Mouse (Mus musculus) heart, embryonic 10.5 days (tissue): ENCODE data around the gene Crybg3. TPM values are rescaled to one million over a fixed set of nuclear protein-coding genes. Genes with fewer than 3 reads are reported as not detected.

Experiments
- DNase-seq: peaks from one replicate; pipeline ENCODE4 v3.0.0-alpha.2; 2017; ENCODE audit warnings: low spot score
- H3K27ac ChIP-seq: fragments of 300-500 bp; sonication (generic); 2 replicates; pipeline ENCODE4 v1.5.1; 2016; ENCODE audit warnings: mild to moderate bottlenecking
- H3K27me3 ChIP-seq: fragments of 300-500 bp; sonication (generic); 2 replicates; pipeline ENCODE4 v1.6.1; 2016; ENCODE audit warnings: mild to moderate bottlenecking; ENCODE audit not compliant: poor library complexity, insufficient read depth, severe bottlenecking
- H3K36me3 ChIP-seq: fragments of 300-500 bp; sonication (generic); 2 replicates; pipeline ENCODE4 v1.6.1; 2016; ENCODE audit warnings: mild to moderate bottlenecking, moderate library complexity
- H3K4me1 ChIP-seq: fragments of 300-500 bp; sonication (generic); 2 replicates; pipeline ENCODE4 v1.6.1; 2016; ENCODE audit warnings: mild to moderate bottlenecking
- H3K4me3 ChIP-seq: fragments of 300-500 bp; sonication (generic); 2 replicates; pipeline ENCODE4 v1.5.1; 2016; ENCODE audit warnings: mild to moderate bottlenecking, moderate library complexity
- H3K9me3 ChIP-seq: fragments of 300-500 bp; sonication (generic); 2 replicates; pipeline ENCODE4 v1.6.1; 2016; ENCODE audit warnings: mild to moderate bottlenecking, moderate library complexity
- WGBS: fragments of 180-500 bp; shearing (Covaris S2); methylation state at CpG from one replicate; pipeline ENCODE4 v1.1.7; 2016; 5-methylcytosine and 5-hydroxymethylcytosine counted together
- polyA plus RNA-seq: library from polyadenylated mRNA; unstranded; fragments of >200 nt; fragmentation: Nextera tagmentation; extraction: Ambion mirVana; gene quantifications from 2 replicates; pipeline ENCODE4 v1.2.1, GENCODE M21; 2016

Crybg3 gene
- polyA plus RNA-seq, 1 experiment from 2014 or later: 11.4 TPM

DNA sequence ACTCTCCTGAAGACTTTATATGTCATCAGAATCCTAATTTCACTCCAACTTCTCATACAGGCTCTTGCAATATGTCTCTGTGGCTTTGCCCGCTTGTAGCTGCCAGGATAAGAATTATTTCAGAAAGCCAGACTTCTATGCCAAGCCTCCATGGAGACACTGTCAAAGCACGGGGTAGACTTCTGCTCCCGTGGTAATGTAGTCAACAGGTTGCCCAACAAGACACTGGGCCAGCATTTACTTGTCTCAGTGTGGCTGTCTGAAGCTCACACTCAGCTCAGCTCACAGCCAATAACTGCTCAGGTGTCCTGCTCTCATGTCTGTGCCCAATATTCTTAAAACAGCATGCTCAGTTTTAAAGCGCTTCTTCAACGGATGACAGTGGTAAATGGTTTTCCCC lies 85.6 kb downstream of the Crybg3 start:
- peaks cover 29% of the 10 kb centered on the region for H3K36me3 ChIP-seq
- H3K27me3 ChIP-seq: no peaks in the 10 kb centered on the region
- 88% methylated on average over 5 of the region's 5 CpGs for WGBS
- no peak for DNase-seq
- H3K4me3 ChIP-seq: no peak overlapping the region
- 0 out of 2 replicates have a peak overlapping the region, but pooled peaks have one; percentile 86 for H3K27ac ChIP-seq
- H3K4me1 ChIP-seq: peaks cover 33% of the 10 kb centered on the region
- H3K9me3 ChIP-seq: no peaks in the 10 kb centered on the region

DNA sequence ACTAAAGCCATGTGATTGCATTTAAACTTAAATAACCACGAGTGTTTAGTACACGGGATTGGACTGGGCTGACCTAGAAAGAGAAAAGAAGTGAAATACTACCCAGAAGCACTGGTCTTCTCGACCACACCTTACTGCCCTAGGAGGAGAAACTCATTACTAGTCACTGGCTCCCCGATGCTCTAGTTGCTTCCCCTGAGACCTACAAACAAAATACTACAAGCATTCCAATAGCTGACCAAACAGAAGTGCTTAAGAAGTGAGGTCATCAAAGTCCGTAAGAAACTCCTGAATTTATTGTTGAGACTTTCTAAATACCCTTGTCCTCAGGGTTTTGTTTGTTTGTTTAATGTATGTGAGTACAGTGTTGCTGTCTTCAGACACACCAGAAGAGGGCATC lies 90.9 kb downstream of the Crybg3 start:
- DNase-seq: no peak
- 87% methylated on average over 5 of the region's 5 CpGs for WGBS
- Histone ChIP-seq H3K4me1 (peaks cover 7% of the 10 kb centered on the region; the same call in 1 of the 2 replicates), H3K9me3 (no peaks in the 10 kb centered on the region), H3K27ac (no peak overlapping the region), H3K36me3 (peaks cover 56% of the 10 kb centered on the region), H3K27me3 (no peaks in the 10 kb centered on the region), H3K4me3 (no peak overlapping the region)

DNA sequence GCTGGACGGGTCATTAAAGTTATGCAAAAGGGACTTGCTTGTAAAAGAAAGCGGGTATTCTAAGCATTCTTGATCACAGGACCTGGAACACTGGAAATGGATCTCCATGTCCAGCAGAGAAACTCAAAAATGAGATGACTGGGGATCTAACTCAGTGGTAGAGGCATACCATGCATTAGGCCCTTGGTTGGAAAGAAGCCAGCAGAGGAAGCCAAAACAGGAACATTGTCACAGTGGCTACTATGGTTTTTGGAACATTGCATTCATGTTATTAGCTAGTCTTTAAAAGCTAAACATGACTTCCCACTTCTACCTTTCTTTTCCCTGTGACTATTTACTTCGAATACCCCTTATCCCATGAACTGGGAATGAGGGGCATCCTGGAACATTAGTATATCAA lies 101.6 kb downstream of the Crybg3 start:
- WGBS: 89% methylated on average over 3 of the region's 3 CpGs
- Histone ChIP-seq H3K36me3 (peaks cover 74% of the 10 kb centered on the region), H3K9me3 (no peaks in the 10 kb centered on the region), H3K4me1 (no peaks in the 10 kb centered on the region), H3K4me3 (no peak overlapping the region), H3K27ac (no peak overlapping the region), H3K27me3 (no peaks in the 10 kb centered on the region)
- DNase-seq: no peak

DNA sequence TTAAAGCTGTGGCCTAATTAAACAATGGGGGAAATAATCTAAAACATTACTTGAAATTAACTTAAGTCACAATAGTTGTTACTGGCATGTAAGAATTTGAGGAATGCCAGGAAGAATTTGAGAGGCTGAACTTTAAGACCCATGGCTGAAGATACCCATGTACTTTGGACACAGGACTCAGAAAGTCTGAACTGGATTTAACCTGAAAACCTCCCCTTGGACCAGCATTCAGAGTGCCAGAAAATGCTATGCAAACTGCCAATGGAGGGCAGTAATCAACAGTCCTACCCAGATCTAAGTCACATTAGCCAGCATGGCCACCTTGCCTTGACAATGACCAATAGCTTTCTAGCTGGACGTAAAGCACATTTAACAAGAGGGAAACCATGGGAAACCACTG lies 102.8 kb downstream of the Crybg3 start:
- Histone ChIP-seq H3K4me1 (no peaks in the 10 kb centered on the region), H3K4me3 (no peak overlapping the region), H3K27me3 (no peaks in the 10 kb centered on the region), H3K9me3 (no peaks in the 10 kb centered on the region), H3K27ac (no peak overlapping the region), H3K36me3 (peaks cover 74% of the 10 kb centered on the region)
- WGBS: 88% methylated on average over 1 of the region's 1 CpGs
- DNase-seq: no peak

DNA sequence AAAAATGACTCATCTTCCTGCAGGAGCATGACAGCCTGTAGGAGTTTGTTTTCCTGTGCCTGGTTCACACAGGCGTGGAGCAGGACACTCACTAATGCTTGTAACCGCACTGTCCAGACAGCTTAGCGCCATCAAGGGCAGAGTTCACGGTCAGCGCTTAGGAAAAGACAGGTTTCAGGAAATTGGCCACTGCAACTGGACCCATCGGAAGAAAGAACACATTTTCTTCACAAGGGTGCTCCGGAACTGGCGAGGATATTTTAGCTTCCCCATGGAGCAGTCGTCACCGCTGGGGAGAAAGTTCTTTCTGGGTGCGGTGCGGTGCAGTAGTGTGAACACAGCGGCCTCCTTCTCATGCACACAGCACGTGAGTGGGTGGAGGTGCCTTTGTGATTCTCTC lies 107.6 kb downstream of the Crybg3 start:
- H3K4me3 ChIP-seq: no peak overlapping the region
- no peaks in the 10 kb centered on the region for H3K4me1 ChIP-seq
- no peak for DNase-seq
- no peaks in the 10 kb centered on the region for H3K9me3 ChIP-seq
- no peak overlapping the region for H3K27ac ChIP-seq
- no peaks in the 10 kb centered on the region for H3K27me3 ChIP-seq
- 90% methylated on average over 14 of the region's 14 CpGs for WGBS
- peaks cover 76% of the 10 kb centered on the region for H3K36me3 ChIP-seq

DNA sequence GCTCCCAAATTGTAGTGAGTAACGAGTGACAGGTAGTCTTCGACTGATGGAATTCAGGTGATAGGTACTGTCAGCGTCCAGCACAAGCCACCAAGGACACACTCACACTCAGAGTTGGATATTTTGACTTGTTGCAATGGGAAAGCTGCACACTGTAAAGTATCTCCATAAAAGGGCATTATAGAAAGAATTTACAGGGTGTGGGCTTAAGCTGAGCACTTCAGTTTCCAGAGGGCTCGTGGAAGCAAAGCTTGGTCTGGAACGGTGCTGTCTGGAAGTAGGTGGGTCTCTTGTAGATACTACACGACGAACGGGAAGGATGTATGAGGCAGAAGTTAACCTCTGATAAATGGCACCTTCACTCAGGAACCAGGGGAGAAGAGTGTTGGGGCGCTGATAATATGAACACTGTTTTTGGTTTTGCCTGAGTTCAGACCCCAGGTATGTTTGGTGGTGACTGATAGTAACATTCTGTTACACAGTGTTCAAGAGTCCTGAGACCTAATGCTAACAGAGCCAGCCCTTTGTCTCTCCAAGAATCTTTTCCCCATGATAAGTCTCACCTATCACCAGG lies 112.7 kb downstream of the Crybg3 start:
- Histone ChIP-seq H3K4me3 (no peak overlapping the region), H3K27me3 (no peaks in the 10 kb centered on the region), H3K9me3 (no peaks in the 10 kb centered on the region), H3K36me3 (peaks cover 87% of the 10 kb centered on the region), H3K27ac (no peak overlapping the region), H3K4me1 (no peaks in the 10 kb centered on the region)
- 76% methylated on average over 9 of the region's 9 CpGs for WGBS
- DNase-seq: no peak

DNA sequence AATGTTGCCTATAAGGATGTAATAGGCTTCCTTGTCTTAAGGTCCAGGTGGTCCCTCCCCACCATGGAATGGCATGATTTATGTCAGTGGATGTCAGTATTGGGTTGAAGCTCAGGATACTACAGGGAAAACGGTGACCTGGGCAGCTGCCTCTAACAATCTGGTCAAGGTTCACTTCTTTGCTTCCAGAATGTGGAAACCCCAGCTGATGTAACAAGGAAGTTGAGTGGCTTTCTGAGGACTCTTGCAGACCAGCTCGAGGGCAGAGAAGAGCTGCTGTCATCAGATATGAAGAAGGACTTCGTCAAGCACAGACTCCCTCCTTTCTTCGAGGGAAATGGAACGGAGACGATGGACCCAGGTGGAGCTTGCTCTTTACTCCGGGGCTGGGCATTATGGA lies 113.5 kb downstream of the Crybg3 start:
- Histone ChIP-seq H3K9me3 (no peaks in the 10 kb centered on the region), H3K4me3 (no peak overlapping the region), H3K27ac (no peak overlapping the region), H3K4me1 (no peaks in the 10 kb centered on the region), H3K27me3 (no peaks in the 10 kb centered on the region), H3K36me3 (peaks cover 86% of the 10 kb centered on the region)
- 74% methylated on average over 7 of the region's 7 CpGs for WGBS
- no peak for DNase-seq

DNA sequence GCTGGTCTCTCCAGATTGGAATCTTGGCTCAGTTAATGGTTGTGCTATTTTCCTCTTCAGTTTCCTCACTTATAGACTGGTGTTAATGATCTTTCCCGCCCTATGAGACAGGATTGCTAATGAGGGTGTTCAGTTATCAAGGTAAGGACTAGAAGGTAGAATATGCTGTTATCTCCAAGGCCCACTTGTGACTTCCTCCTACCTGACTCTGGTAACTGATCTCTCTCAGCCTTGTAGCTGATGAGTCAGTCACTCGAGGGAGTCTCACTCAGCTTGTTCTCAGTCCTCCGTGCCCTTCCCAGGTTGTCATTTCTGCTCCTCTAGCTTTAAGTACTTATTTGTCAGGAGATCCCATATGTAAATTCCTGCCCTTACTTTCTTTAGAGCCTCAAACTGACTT lies 122.8 kb downstream of the Crybg3 start:
- DNase-seq: no peak
- Histone ChIP-seq H3K9me3 (no peaks in the 10 kb centered on the region), H3K27me3 (no peaks in the 10 kb centered on the region), H3K27ac (no peak overlapping the region), H3K4me3 (no peak overlapping the region), H3K4me1 (peaks cover under 1% of the 10 kb centered on the region; the same call in 1 of the 2 replicates), H3K36me3 (peaks cover 73% of the 10 kb centered on the region)
- 75% methylated on average over 3 of the region's 3 CpGs for WGBS

DNA sequence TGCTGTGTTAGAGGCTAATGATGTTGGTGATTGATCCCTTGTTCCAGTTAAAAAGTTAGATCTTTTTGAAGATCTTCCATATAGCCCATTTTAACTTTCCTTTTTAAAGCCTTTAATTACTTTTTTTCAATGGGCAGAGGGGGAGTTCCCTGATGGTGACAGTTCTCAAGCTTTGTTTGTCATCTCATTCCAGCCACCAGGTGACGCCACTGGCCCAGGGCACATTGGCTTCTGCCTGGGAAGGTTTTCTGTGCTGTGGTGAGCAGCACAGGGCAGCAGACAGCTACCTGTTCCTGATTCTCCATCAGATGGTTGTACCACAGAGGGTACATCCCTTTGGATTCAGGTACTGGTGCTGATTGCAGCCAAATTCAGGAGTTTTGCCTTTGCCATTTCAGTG lies 126.0 kb downstream of the Crybg3 start:
- WGBS: 30% methylated on average over 1 of the region's 1 CpGs
- Histone ChIP-seq H3K9me3 (no peaks in the 10 kb centered on the region), H3K27me3 (no peaks in the 10 kb centered on the region), H3K4me1 (peaks cover 6% of the 10 kb centered on the region), H3K36me3 (peaks cover 46% of the 10 kb centered on the region), H3K4me3 (no peak overlapping the region), H3K27ac (no peak overlapping the region)
- DNase-seq: peak; percentile 78

DNA sequence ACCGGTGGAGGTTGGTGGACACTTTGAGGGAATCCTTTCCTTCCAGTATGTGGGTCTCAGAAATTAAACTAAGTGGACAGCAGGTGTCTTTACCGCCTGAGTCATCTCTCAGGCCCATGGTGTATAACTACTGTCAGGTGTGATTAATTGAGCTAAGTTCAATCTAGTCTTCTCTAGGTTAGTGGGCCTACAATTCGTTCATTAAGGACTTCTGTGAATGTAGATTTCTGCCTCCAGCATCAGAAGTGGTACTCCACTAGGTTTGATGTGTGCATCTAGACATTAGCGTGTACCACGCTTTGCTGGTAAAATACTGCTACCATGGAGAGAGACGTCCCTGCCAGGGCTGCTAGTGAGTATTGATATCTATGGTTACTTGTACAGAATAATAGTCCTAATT lies 128.2 kb downstream of the Crybg3 start:
- Histone ChIP-seq H3K27me3 (no peaks in the 10 kb centered on the region), H3K36me3 (peaks cover 26% of the 10 kb centered on the region), H3K4me3 (peak overlapping the region; percentile 81), H3K4me1 (peaks cover 6% of the 10 kb centered on the region), H3K9me3 (no peaks in the 10 kb centered on the region), H3K27ac (peak overlapping the region; percentile 96; the same call in 1 of the 2 replicates)
- WGBS: 50% methylated on average over 6 of the region's 6 CpGs
- DNase-seq: no peak

DNA sequence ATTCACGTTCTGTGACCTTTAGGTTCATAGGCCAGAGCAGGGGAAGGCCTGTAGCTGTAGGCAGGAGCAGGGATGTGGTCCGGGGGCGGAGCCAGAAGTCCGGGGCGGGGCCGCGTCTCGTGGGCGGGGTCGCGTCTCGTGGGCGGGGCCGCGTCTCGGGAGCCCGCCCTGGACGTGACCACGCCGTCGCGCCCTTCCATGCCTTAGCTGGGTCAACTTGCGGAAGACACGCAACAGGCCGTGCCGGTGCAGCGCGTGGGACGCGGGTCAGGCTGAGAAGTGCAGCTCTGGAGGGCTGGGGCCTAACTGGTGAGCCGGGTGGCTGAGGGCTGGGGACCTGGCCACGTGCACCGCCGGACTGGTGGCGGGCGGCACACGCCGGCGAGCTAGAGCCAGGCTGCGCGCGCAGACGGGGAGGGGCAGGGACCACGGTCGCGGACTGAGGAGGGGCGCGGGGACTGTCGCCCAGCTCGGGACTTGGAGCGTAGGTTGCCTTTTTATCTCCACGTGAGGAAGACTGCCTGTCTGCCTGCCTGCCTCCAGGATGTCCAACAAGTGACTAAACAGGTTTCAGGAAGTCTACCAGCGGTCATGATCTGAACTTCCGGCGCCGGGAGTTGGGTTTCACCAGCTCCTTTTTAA lies 129.0 kb downstream of the Crybg3 start, which contains the start of gene Riox2:
Riox2 (plus strand) TSS at position 139 of the 642 bp plus-strand sequence.
- H3K9me3 ChIP-seq: no peaks in the 10 kb centered on the region
- H3K27ac ChIP-seq: peak within 1 kb of the TSS; percentile 96
- peak; percentile 91 for DNase-seq
- peaks cover 6% of the 10 kb centered on the region for H3K4me1 ChIP-seq
- peaks cover 18% of the 10 kb centered on the region for H3K36me3 ChIP-seq
- 2% methylated on average over 54 of the region's 56 CpGs for WGBS
- H3K27me3 ChIP-seq: no peaks in the 10 kb centered on the region
- H3K4me3 ChIP-seq: peak within 1 kb of the TSS; percentile 81

DNA sequence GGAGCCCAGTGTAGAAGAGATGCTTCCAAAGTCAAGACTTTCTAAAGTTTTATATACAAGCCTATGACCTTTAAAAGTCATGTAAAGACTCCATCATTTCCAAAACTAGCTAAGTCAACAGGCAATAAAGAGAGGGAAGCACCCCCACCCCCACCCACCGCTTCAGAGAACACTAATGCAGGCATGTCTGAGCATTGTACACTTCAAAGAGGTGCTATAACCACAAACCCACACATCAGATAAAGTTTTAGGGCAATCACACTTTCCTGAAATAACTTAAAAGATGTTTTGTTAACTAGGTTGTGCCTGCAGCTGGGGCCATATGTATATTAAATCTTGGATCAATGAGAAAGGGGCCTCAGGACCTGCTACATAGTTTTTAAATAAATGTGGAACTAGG lies 130.9 kb downstream of the Crybg3 start:
- no peak for DNase-seq
- H3K9me3 ChIP-seq: no peaks in the 10 kb centered on the region
- no peaks in the 10 kb centered on the region for H3K27me3 ChIP-seq
- 97% methylated on average over 1 of the region's 1 CpGs for WGBS
- no peak overlapping the region for H3K27ac ChIP-seq
- H3K4me1 ChIP-seq: peaks cover 6% of the 10 kb centered on the region
- no peak overlapping the region for H3K4me3 ChIP-seq
- H3K36me3 ChIP-seq: no peaks in the 10 kb centered on the region

DNA sequence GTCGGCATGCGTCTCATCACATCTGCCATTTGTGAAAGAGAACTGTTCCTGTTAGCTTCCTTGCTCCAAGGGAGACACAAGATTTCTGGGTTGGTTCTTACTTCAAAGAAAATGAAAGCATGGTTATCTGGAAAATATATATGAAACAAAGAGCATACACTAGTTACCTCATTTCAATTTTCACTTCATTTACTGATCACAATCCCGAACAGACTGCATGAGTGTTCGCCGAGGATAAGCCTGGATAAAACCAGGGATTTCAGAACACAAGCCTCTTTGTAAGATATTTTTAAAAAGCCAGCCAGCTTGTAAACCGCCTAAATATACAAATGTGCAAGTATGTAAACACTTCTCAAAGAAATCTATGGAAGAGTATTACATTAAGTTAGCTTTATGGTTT lies 136.8 kb downstream of the Crybg3 start:
- no peak for DNase-seq
- no peak overlapping the region for H3K4me3 ChIP-seq
- no peak overlapping the region for H3K27ac ChIP-seq
- 89% methylated on average over 6 of the region's 6 CpGs for WGBS
- H3K36me3 ChIP-seq: no peaks in the 10 kb centered on the region
- no peaks in the 10 kb centered on the region for H3K9me3 ChIP-seq
- no peaks in the 10 kb centered on the region for H3K4me1 ChIP-seq
- H3K27me3 ChIP-seq: no peaks in the 10 kb centered on the region

DNA sequence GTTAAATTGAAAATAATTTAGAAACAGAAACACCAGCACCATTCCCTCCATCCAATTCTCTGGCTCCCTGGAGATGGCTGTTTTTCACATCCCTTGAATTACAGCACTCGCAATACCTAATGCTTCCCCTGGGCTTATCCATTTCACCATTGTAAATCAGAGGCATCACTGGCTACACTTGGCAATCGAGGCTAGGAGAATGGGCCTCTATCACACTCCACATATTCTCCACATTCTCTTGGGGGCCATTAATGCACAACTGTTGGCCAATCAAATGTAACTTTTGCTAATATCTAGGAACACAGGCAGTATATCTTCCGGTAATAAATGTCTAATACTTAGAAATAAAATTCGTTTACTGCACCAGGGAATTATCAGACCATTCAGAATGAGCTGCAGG lies 137.2 kb downstream of the Crybg3 start:
- Histone ChIP-seq H3K27ac (no peak overlapping the region), H3K9me3 (no peaks in the 10 kb centered on the region), H3K4me3 (no peak overlapping the region), H3K27me3 (no peaks in the 10 kb centered on the region), H3K36me3 (no peaks in the 10 kb centered on the region), H3K4me1 (no peaks in the 10 kb centered on the region)
- DNase-seq: no peak
- 73% methylated on average over 4 of the region's 4 CpGs for WGBS
